9 mouse cellular contexts compared by ENCODE assay signal in genomic region chr4:43381408-43382154, GRCm38 (mm10). TPM values are rescaled to one million over a fixed set of nuclear protein-coding genes. Genes with fewer than 3 reads are reported as not detected.
DNase-seq lines count a peak whose midpoint lies in the region; ATAC-seq and TF ChIP-seq lines count a peak whose summit lies in the region.
"Had no signal": no experiment of that assay in that cellular context is flagged by ENCODE, and none has a peak within 500 bp of the region (broad histone marks: within the 10 kb centered on the region; RNA-seq: fewer than 3 reads in every experiment).

Rusc2 (plus strand) TSS chr4:43381979.

- TF ChIP-seq POLR2A in liver, adult 2 months (IDR thresholded peaks at IDR 0.05; ENCODE audit: extremely low read depth, insufficient read depth, low read length) = peak; percentile 71; the same call in 1 of the 2 replicates

- peaks cover 20% of the 10 kb centered on the region; the same call in 1 of the 2 replicates for H3K79me2 ChIP-seq in liver, adult 2 months (ENCODE audit: control insufficient read depth, insufficient read depth, low read length)

- peak; percentile 67; the same call in 1 of the 2 replicates for TF ChIP-seq CTCF in kidney, postnatal 0 days (IDR thresholded peaks at IDR 0.05; ENCODE audit: low read depth)
- TF ChIP-seq CTCF in liver, adult 2 months (IDR thresholded peaks at IDR 0.05; ENCODE audit: low read depth, low read length) = peak; percentile 43

- peak within 1 kb of the TSS; percentile 84 for H3K9ac ChIP-seq in heart, embryonic 12.5 days
- H3K9ac ChIP-seq in kidney, postnatal 0 days (ENCODE audit: low read depth, low read length) = peak within 1 kb of the TSS; percentile 82
- peak within 1 kb of the TSS; percentile 99 for H3K9ac ChIP-seq in liver, adult 2 months (ENCODE audit: low read depth, low read length)
- H3K9ac ChIP-seq in stomach, embryonic 14.5 days (replicated peaks; ENCODE audit: low read depth, low read length) = peak within 1 kb of the TSS; percentile 54

- peaks cover 10% of the 10 kb centered on the region for H3K27me3 ChIP-seq in heart, embryonic 12.5 days (replicated peaks)
- no peaks in the 10 kb centered on the region for H3K27me3 ChIP-seq in kidney, postnatal 0 days (ENCODE audit: insufficient read depth, low read length)
- H3K27me3 ChIP-seq in liver, adult 2 months (ENCODE audit: control insufficient read depth, insufficient read depth, low read length) = no peaks in the 10 kb centered on the region
- no peaks in the 10 kb centered on the region for H3K27me3 ChIP-seq in stomach, embryonic 14.5 days (ENCODE audit: control insufficient read depth, insufficient read depth, low read length)

- ATAC-seq in erythroid progenitor cell, adult 5-6 weeks (replicated peaks; ENCODE audit: low FRiP score, poor library complexity, severe bottlenecking) = peak; percentile 30; the same call in 1 of the 2 replicates
- ATAC-seq in heart, embryonic 12.5 days (ENCODE audit: insufficient number of reproducible peaks, low FRiP score) = peak; percentile 89
- ATAC-seq in kidney, postnatal 0 days (replicated peaks; ENCODE audit: low FRiP score, low read depth) = peak; percentile 93
- ATAC-seq in stomach, embryonic 14.5 days (ENCODE audit: insufficient number of reproducible peaks, insufficient read depth, low FRiP score, low read depth) = peak; percentile 89

- H3K4me1 ChIP-seq in heart, embryonic 12.5 days (replicated peaks) = peaks cover 15% of the 10 kb centered on the region
- H3K4me1 ChIP-seq in kidney, postnatal 0 days (replicated peaks; ENCODE audit: insufficient read depth, low read length) = peaks cover 3% of the 10 kb centered on the region; the same call in 1 of the 2 replicates
- peaks cover 25% of the 10 kb centered on the region for H3K4me1 ChIP-seq in liver, adult 2 months (ENCODE audit: control insufficient read depth, insufficient read depth, low read length)
- H3K4me1 ChIP-seq in stomach, embryonic 14.5 days (ENCODE audit: control insufficient read depth, insufficient read depth, low read length) = peaks cover 4% of the 10 kb centered on the region; the same call in 1 of the 2 replicates

- peak within 1 kb of the TSS; percentile 82 for H3K4me2 ChIP-seq in heart, embryonic 12.5 days
- peak within 1 kb of the TSS; percentile 71 for H3K4me2 ChIP-seq in kidney, postnatal 0 days (ENCODE audit: low read length)
- peak within 1 kb of the TSS; percentile 74 for H3K4me2 ChIP-seq in stomach, embryonic 14.5 days (replicated peaks; ENCODE audit: low read depth, low read length)

- H3K4me3 ChIP-seq in heart, embryonic 12.5 days = peak within 1 kb of the TSS; percentile 72
- H3K4me3 ChIP-seq in kidney, postnatal 0 days (replicated peaks; ENCODE audit: low read depth, low read length) = peak within 1 kb of the TSS; percentile 64
- H3K4me3 ChIP-seq in liver, adult 2 months (ENCODE audit: insufficient read depth, low read depth, low read length) = peak within 1 kb of the TSS; percentile 96
- peak within 1 kb of the TSS; percentile 64 for H3K4me3 ChIP-seq in stomach, embryonic 14.5 days (ENCODE audit: low read depth, low read length)

- H3K9me3 ChIP-seq in heart, embryonic 12.5 days (replicated peaks) = no peaks in the 10 kb centered on the region
- no peaks in the 10 kb centered on the region for H3K9me3 ChIP-seq in kidney, postnatal 0 days (replicated peaks; ENCODE audit: low read length)
- no peaks in the 10 kb centered on the region for H3K9me3 ChIP-seq in stomach, embryonic 14.5 days (ENCODE audit: control insufficient read depth, low read depth, low read length)

- peak; percentile 38 to 55 for DNase-seq in spleen, adult 18-20 months
- DNase-seq in spleen, adult 12 weeks (ENCODE audit: low spot score) = no peak
- peak; percentile 92 for DNase-seq in kidney, postnatal 0 days (ENCODE audit: low spot score)
- DNase-seq in liver, adult 2 months (ENCODE audit: extremely low read depth, low read depth, low spot score) = peak; percentile 72
- DNase-seq in monocyte, adult 2 months (ENCODE audit: low read depth in 1 of 2, low spot score in 2 of 2) = peak; percentile 39 to 66

- 1% methylated on average over 62 of the region's 63 CpGs for WGBS in heart, embryonic 12.5 days
- under 1% methylated on average over 63 of the region's 63 CpGs for WGBS in kidney, postnatal 0 days
- under 1% methylated on average over 63 of the region's 63 CpGs for WGBS in liver, adult 2 months
- WGBS in stomach, embryonic 14.5 days = under 1% methylated on average over 63 of the region's 63 CpGs

- H3K36me3 ChIP-seq in heart, embryonic 12.5 days = no peaks in the 10 kb centered on the region
- H3K36me3 ChIP-seq in kidney, postnatal 0 days (ENCODE audit: insufficient read depth, low read length) = no peaks in the 10 kb centered on the region
- H3K36me3 ChIP-seq in liver, adult 2 months (ENCODE audit: control insufficient read depth, insufficient read depth, low read length) = no peaks in the 10 kb centered on the region
- H3K36me3 ChIP-seq in stomach, embryonic 14.5 days (ENCODE audit: control insufficient read depth, insufficient read depth, low read length) = no peaks in the 10 kb centered on the region

- H3K27ac ChIP-seq in heart, embryonic 12.5 days (ENCODE audit: poor library complexity, severe bottlenecking) = no peak within 1 kb of the TSS
- H3K27ac ChIP-seq in kidney, postnatal 0 days = peak within 1 kb of the TSS; percentile 78
- H3K27ac ChIP-seq in liver, adult 2 months (replicated peaks; ENCODE audit: insufficient read depth, low read depth, low read length) = peak within 1 kb of the TSS; percentile 99
- H3K27ac ChIP-seq in stomach, embryonic 14.5 days (ENCODE audit: low read length) = no peak within 1 kb of the TSS

RNA-seq across cellular contexts. Expression of gene Rusc2, which starts in this region (rescaled TPM):
- not detected in 2 replicates for total RNA-seq in erythroid progenitor cell, adult 5-6 weeks (2015; ENCODE audit: low replicate concordance)
- not detected in 2 replicates for total RNA-seq in erythroid progenitor cell, adult 5-6 weeks (2017; ENCODE audit: low replicate concordance)
- polyA plus RNA-seq in heart, embryonic 12.5 days (2016; fragmentation: Nextera tagmentation; extraction: Ambion mirVana) = 14.1 and 15.7 TPM in 2 replicates
- 9.6 and 9.7 TPM in 2 replicates for polyA plus RNA-seq in kidney, postnatal 0 days (2015; fragmentation: Nextera tagmentation; extraction: Ambion mirVana)
- total RNA-seq in liver, adult 2 months (2014; rRNA removed) = 14.2 and 15.9 TPM in 2 replicates
- polyA plus RNA-seq in liver, adult 2 months (2012; rRNA removed) = 17.2 and 17.5 TPM in 2 replicates
- 12.4 and 13.5 TPM in 2 replicates for polyA plus RNA-seq in stomach, embryonic 14.5 days (2014; fragmentation: Nextera tagmentation; extraction: Ambion mirVana)
- total RNA-seq: CH12.LX had no signal

Comparison
In these comparisons a context has a peak if more than half of its experiments do, and no peak if none do; other contexts are left out.
1. RNA of gene Rusc2 (total RNA-seq): 14.2 to 15.9 TPM in liver, adult 2 months; not detected in erythroid progenitor cell, adult 5-6 weeks; every median in the first group is over 10 times any median in the second.
2. Peak in ATAC-seq in erythroid progenitor cell, adult 5-6 weeks; RNA of the gene not detected or under 1 TPM.
3. ATAC-seq: peak in every context shown above with its lines; median percentile 93 in kidney, postnatal 0 days; 89 in heart, embryonic 12.5 days; 89 in stomach, embryonic 14.5 days; 30 in erythroid progenitor cell, adult 5-6 weeks.
4. H3K27ac ChIP-seq: peak in kidney, postnatal 0 days (single experiment) and liver, adult 2 months (single experiment); none in heart, embryonic 12.5 days (single experiment) and stomach, embryonic 14.5 days (single experiment).
5. Peak in every context shown above with its lines, with median percentiles within 50 percentile points of each other: H3K4me2 ChIP-seq, H3K4me3 ChIP-seq and H3K9ac ChIP-seq.